Mouse (Mus musculus) activated CD4-positive, CD25-positive, alpha-beta regulatory T cell, adult 4 months (primary cell): ENCODE data around the gene Rprd1b. TPM values are rescaled to one million over a fixed set of nuclear protein-coding genes. Genes with fewer than 3 reads are reported as not detected.
"Not testable (repeated sequence)": the region's sequence is repeated elsewhere in the genome, so short reads cannot be mapped to it uniquely, and the experiment has no call there.

Experiments used
- ATAC-seq: one replicate; pipeline ENCODE4 v1.8.0; 2017
- polyA plus RNA-seq, 2 experiments: library from polyadenylated mRNA; unstranded; fragments of 100-300 nt; shearing (Covaris generic); gene quantifications; one replicate each; pipeline ENCODE4 v1.2.1; 2017

The Rprd1b gene
- polyA plus RNA-seq, 2 experiments from 2014 or later, result 17.8 to 24.9 TPM

- no peak for ATAC-seq
Measured at GRCm38 (mm10) chr2:158046186-158046585, 17.9 kb downstream of the Rprd1b start.

GRCm38 (mm10) chr2:158047903-158048302 lies 19.6 kb downstream of the Rprd1b start:
- no peak for ATAC-seq

- no peak for ATAC-seq
Measured at GRCm38 (mm10) chr2:158048718-158049117, 20.4 kb downstream of the Rprd1b start.

- ATAC-seq, result no peak
Measured at GRCm38 (mm10) chr2:158050116-158050515, 21.8 kb downstream of the Rprd1b start.

GRCm38 (mm10) chr2:158054596-158054995 lies 26.3 kb downstream of the Rprd1b start:
- ATAC-seq, result no peak

- ATAC-seq, result not testable (repeated sequence)
Measured at GRCm38 (mm10) chr2:158055383-158055782, 27.1 kb downstream of the Rprd1b start.

- no peak for ATAC-seq
Measured at GRCm38 (mm10) chr2:158057030-158057429, 28.7 kb downstream of the Rprd1b start.

GRCm38 (mm10) chr2:158058534-158058933 lies 30.2 kb downstream of the Rprd1b start:
- no peak for ATAC-seq

- ATAC-seq, result no peak
Measured at GRCm38 (mm10) chr2:158059666-158060105, 31.4 kb downstream of the Rprd1b start.

- ATAC-seq, result no peak
Measured at GRCm38 (mm10) chr2:158063036-158063435, 34.7 kb downstream of the Rprd1b start.

- no peak for ATAC-seq
Measured at GRCm38 (mm10) chr2:158064571-158065048, 36.3 kb downstream of the Rprd1b start.

- no peak for ATAC-seq
Measured at GRCm38 (mm10) chr2:158065064-158065463, 36.8 kb downstream of the Rprd1b start.

- no peak for ATAC-seq
Measured at GRCm38 (mm10) chr2:158066456-158066855, 38.2 kb downstream of the Rprd1b start.

- ATAC-seq, result no peak
Measured at GRCm38 (mm10) chr2:158067260-158067824, 39.0 kb downstream of the Rprd1b start.

- no peak for ATAC-seq
Measured at GRCm38 (mm10) chr2:158068444-158068971, 40.2 kb downstream of the Rprd1b start.

- no peak for ATAC-seq
Measured at GRCm38 (mm10) chr2:158070885-158071632, 42.8 kb downstream of the Rprd1b start.

GRCm38 (mm10) chr2:158071633-158071995 lies 43.3 kb downstream of the Rprd1b start:
- no peak for ATAC-seq

GRCm38 (mm10) chr2:158074835-158075234 lies 46.5 kb downstream of the Rprd1b start:
- ATAC-seq, result no peak

GRCm38 (mm10) chr2:158076690-158077089 lies 48.4 kb downstream of the Rprd1b start:
- ATAC-seq, result no peak

- ATAC-seq, result no peak
Measured at GRCm38 (mm10) chr2:158077981-158078380, 49.7 kb downstream of the Rprd1b start.

GRCm38 (mm10) chr2:158078971-158079370 lies 50.7 kb downstream of the Rprd1b start:
- ATAC-seq, result no peak

- no peak for ATAC-seq
Measured at GRCm38 (mm10) chr2:158079843-158080395, 51.6 kb downstream of the Rprd1b start.

- no peak for ATAC-seq
Measured at GRCm38 (mm10) chr2:158080622-158081241, 52.4 kb downstream of the Rprd1b start.
